Mouse (Mus musculus): ENCODE measurements around the gene Fbxo21.
A peak's percentile ranks its signal among the peaks of the same experiment; 100 is the strongest.

Fbxo21 gene

GRCm38 (mm10) chr5:117976657-117977500 lies at the start of gene Fbxo21:
Gene Fbxo21 (plus strand): TSS chr5:117976730.
- H3K27me3 ChIP-seq (ENCODE audit: control insufficient read depth, insufficient read depth, low read length, poor library complexity, severe bottlenecking) = no peaks in the 10 kb centered on the region
- peaks cover 3% of the 10 kb centered on the region; the same call in 1 of the 2 replicates for H3K36me3 ChIP-seq (ENCODE audit: control insufficient read depth, insufficient read depth, low read length, poor library complexity, severe bottlenecking)
- DNase-seq (ENCODE audit: low read depth, low spot score) = peak; percentile 84

- no peaks in the 10 kb centered on the region for H3K27me3 ChIP-seq (ENCODE audit: control insufficient read depth, insufficient read depth, low read length, poor library complexity, severe bottlenecking)
- no peak for DNase-seq (ENCODE audit: low read depth, low spot score)
- no peaks in the 10 kb centered on the region for H3K36me3 ChIP-seq (ENCODE audit: control insufficient read depth, insufficient read depth, low read length, poor library complexity, severe bottlenecking)
Measured at GRCm38 (mm10) chr5:117928553-117928952, 48.0 kb upstream of the Fbxo21 start.

GRCm38 (mm10) chr5:117932222-117932621 lies 44.3 kb upstream of the Fbxo21 start:
- DNase-seq (ENCODE audit: low read depth, low spot score) = no peak
- Histone ChIP-seq H3K36me3 (ENCODE audit: control insufficient read depth, insufficient read depth, low read length, poor library complexity, severe bottlenecking) (no peaks in the 10 kb centered on the region), H3K27me3 (ENCODE audit: control insufficient read depth, insufficient read depth, low read length, poor library complexity, severe bottlenecking) (no peaks in the 10 kb centered on the region)

GRCm38 (mm10) chr5:117932862-117933261 lies 43.7 kb upstream of the Fbxo21 start:
- H3K27me3 ChIP-seq (ENCODE audit: control insufficient read depth, insufficient read depth, low read length, poor library complexity, severe bottlenecking) = no peaks in the 10 kb centered on the region
- H3K36me3 ChIP-seq (ENCODE audit: control insufficient read depth, insufficient read depth, low read length, poor library complexity, severe bottlenecking) = no peaks in the 10 kb centered on the region
- peak; percentile 77 for DNase-seq (ENCODE audit: low read depth, low spot score)

- no peak for DNase-seq (ENCODE audit: low read depth, low spot score)
- Histone ChIP-seq H3K36me3 (ENCODE audit: control insufficient read depth, insufficient read depth, low read length, poor library complexity, severe bottlenecking) (no peaks in the 10 kb centered on the region), H3K27me3 (ENCODE audit: control insufficient read depth, insufficient read depth, low read length, poor library complexity, severe bottlenecking) (no peaks in the 10 kb centered on the region)
Measured at GRCm38 (mm10) chr5:117936346-117936745, 40.2 kb upstream of the Fbxo21 start.

GRCm38 (mm10) chr5:117937186-117937585 lies 39.3 kb upstream of the Fbxo21 start:
- no peak for DNase-seq (ENCODE audit: low read depth, low spot score)
- H3K36me3 ChIP-seq (ENCODE audit: control insufficient read depth, insufficient read depth, low read length, poor library complexity, severe bottlenecking) = no peaks in the 10 kb centered on the region
- no peaks in the 10 kb centered on the region for H3K27me3 ChIP-seq (ENCODE audit: control insufficient read depth, insufficient read depth, low read length, poor library complexity, severe bottlenecking)

- DNase-seq (ENCODE audit: low read depth, low spot score) = peak; percentile 77
- Histone ChIP-seq H3K36me3 (ENCODE audit: control insufficient read depth, insufficient read depth, low read length, poor library complexity, severe bottlenecking) (no peaks in the 10 kb centered on the region), H3K27me3 (ENCODE audit: control insufficient read depth, insufficient read depth, low read length, poor library complexity, severe bottlenecking) (no peaks in the 10 kb centered on the region)
Measured at GRCm38 (mm10) chr5:117938182-117938581, 38.3 kb upstream of the Fbxo21 start.

GRCm38 (mm10) chr5:117939402-117939801 lies 37.1 kb upstream of the Fbxo21 start:
- Histone ChIP-seq H3K36me3 (ENCODE audit: control insufficient read depth, insufficient read depth, low read length, poor library complexity, severe bottlenecking) (no peaks in the 10 kb centered on the region), H3K27me3 (ENCODE audit: control insufficient read depth, insufficient read depth, low read length, poor library complexity, severe bottlenecking) (no peaks in the 10 kb centered on the region)
- no peak for DNase-seq (ENCODE audit: low read depth, low spot score)

GRCm38 (mm10) chr5:117941552-117941951 lies 35.0 kb upstream of the Fbxo21 start:
- DNase-seq (ENCODE audit: low read depth, low spot score) = no peak
- H3K27me3 ChIP-seq (ENCODE audit: control insufficient read depth, insufficient read depth, low read length, poor library complexity, severe bottlenecking) = no peaks in the 10 kb centered on the region
- no peaks in the 10 kb centered on the region for H3K36me3 ChIP-seq (ENCODE audit: control insufficient read depth, insufficient read depth, low read length, poor library complexity, severe bottlenecking)

GRCm38 (mm10) chr5:117946605-117947004 lies 29.9 kb upstream of the Fbxo21 start:
- H3K36me3 ChIP-seq (ENCODE audit: control insufficient read depth, insufficient read depth, low read length, poor library complexity, severe bottlenecking) = no peaks in the 10 kb centered on the region
- peak; percentile 57 for DNase-seq (ENCODE audit: low read depth, low spot score)
- H3K27me3 ChIP-seq (ENCODE audit: control insufficient read depth, insufficient read depth, low read length, poor library complexity, severe bottlenecking) = no peaks in the 10 kb centered on the region

- H3K27me3 ChIP-seq (ENCODE audit: control insufficient read depth, insufficient read depth, low read length, poor library complexity, severe bottlenecking) = no peaks in the 10 kb centered on the region
- H3K36me3 ChIP-seq (ENCODE audit: control insufficient read depth, insufficient read depth, low read length, poor library complexity, severe bottlenecking) = no peaks in the 10 kb centered on the region
- DNase-seq (ENCODE audit: low read depth, low spot score) = no peak
Measured at GRCm38 (mm10) chr5:117949393-117949792, 27.1 kb upstream of the Fbxo21 start.

- no peak for DNase-seq (ENCODE audit: low read depth, low spot score)
- Histone ChIP-seq H3K36me3 (ENCODE audit: control insufficient read depth, insufficient read depth, low read length, poor library complexity, severe bottlenecking) (no peaks in the 10 kb centered on the region), H3K27me3 (ENCODE audit: control insufficient read depth, insufficient read depth, low read length, poor library complexity, severe bottlenecking) (no peaks in the 10 kb centered on the region; the same call in 1 of the 2 replicates)
Measured at GRCm38 (mm10) chr5:117953893-117954292, 22.6 kb upstream of the Fbxo21 start.

GRCm38 (mm10) chr5:117954429-117954828 lies 22.1 kb upstream of the Fbxo21 start:
- Histone ChIP-seq H3K27me3 (ENCODE audit: control insufficient read depth, insufficient read depth, low read length, poor library complexity, severe bottlenecking) (no peaks in the 10 kb centered on the region; the same call in 1 of the 2 replicates), H3K36me3 (ENCODE audit: control insufficient read depth, insufficient read depth, low read length, poor library complexity, severe bottlenecking) (no peaks in the 10 kb centered on the region)
- DNase-seq (ENCODE audit: low read depth, low spot score) = no peak

GRCm38 (mm10) chr5:117955675-117956420 lies 20.7 kb upstream of the Fbxo21 start:
- DNase-seq (ENCODE audit: low read depth, low spot score) = peak; percentile 70
- Histone ChIP-seq H3K27me3 (ENCODE audit: control insufficient read depth, insufficient read depth, low read length, poor library complexity, severe bottlenecking) (no peaks in the 10 kb centered on the region; the same call in 1 of the 2 replicates), H3K36me3 (ENCODE audit: control insufficient read depth, insufficient read depth, low read length, poor library complexity, severe bottlenecking) (no peaks in the 10 kb centered on the region)

- no peak for DNase-seq (ENCODE audit: low read depth, low spot score)
- Histone ChIP-seq H3K27me3 (ENCODE audit: control insufficient read depth, insufficient read depth, low read length, poor library complexity, severe bottlenecking) (no peaks in the 10 kb centered on the region), H3K36me3 (ENCODE audit: control insufficient read depth, insufficient read depth, low read length, poor library complexity, severe bottlenecking) (no peaks in the 10 kb centered on the region)
Measured at GRCm38 (mm10) chr5:117964750-117965149, 11.8 kb upstream of the Fbxo21 start.
